Comparison of ENCODE assay signal across 10 mouse cellular contexts in the genomic region with DNA sequence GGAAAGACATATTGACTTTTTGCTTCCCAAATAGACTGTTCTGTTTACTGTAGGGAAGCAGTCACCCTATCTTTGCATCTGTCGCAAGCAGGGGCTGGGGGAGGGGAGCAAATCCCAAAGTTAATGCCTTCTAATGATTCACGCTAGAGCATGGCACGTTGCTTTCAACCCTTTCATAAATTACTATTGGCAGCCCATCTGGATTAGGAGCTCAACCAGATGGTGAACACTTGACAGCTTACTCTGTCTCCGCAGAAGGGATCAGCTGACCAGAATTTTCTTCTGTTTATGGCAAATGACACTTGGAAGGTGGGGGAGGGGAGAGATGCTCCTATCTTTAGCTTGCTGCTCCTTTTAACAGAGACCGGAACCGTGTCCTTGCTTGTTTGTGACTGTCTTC.
DNase-seq lines count a peak whose midpoint lies in the region; ATAC-seq lines count a peak whose summit lies in the region.
"Had no signal": no experiment of that assay in that cellular context is flagged by ENCODE, and none has a peak within 500 bp of the region (broad histone marks: within the 10 kb centered on the region; RNA-seq: fewer than 3 reads in every experiment).

No protein-coding gene starts in this region.

- 27% methylated on average over 6 of the region's 6 CpGs for WGBS in hindbrain, embryonic 15.5 days
- WGBS in midbrain, embryonic 13.5 days: 14% methylated on average over 6 of the region's 6 CpGs

- ATAC-seq in hindbrain, embryonic 15.5 days (ENCODE audit: low FRiP score, low read depth): peak; percentile 78
- peak; percentile 70 for ATAC-seq in midbrain, embryonic 13.5 days
- ATAC-seq in activated CD4-positive, CD25-positive, alpha-beta regulatory T cell, adult 4 months: no peak

- no peak overlapping the region for H3K27ac ChIP-seq in hindbrain, embryonic 15.5 days (replicated peaks)
- H3K27ac ChIP-seq in midbrain, embryonic 13.5 days: 0 out of 2 replicates have a peak overlapping the region, but pooled peaks have one; percentile 6
- H3K27ac ChIP-seq: heart, embryonic 13.5 days had no signal

- no peaks in the 10 kb centered on the region for H3K9me3 ChIP-seq in hindbrain, embryonic 15.5 days
- H3K9me3 ChIP-seq in midbrain, embryonic 13.5 days: no peaks in the 10 kb centered on the region
- H3K9me3 ChIP-seq: heart, embryonic 13.5 days had no signal

- peak; percentile 32 to 46 for DNase-seq in left cerebral cortex, postnatal 14 days (ENCODE audit: low spot score in 2 of 2)
- DNase-seq in left cerebral cortex, adult 18-20 months (ENCODE audit: low spot score in 2 of 2): no peak
- peak; percentile 59 for DNase-seq in embryo, embryonic 11 days
- no peak for DNase-seq in frontal cortex, postnatal 25 days (ENCODE audit: low spot score in 2 of 2)
- DNase-seq in heart, postnatal 10 days: no peak
- DNase-seq: kidney, postnatal 14 days had no signal

- no peak overlapping the region for H3K4me3 ChIP-seq in hindbrain, embryonic 15.5 days
- H3K4me3 ChIP-seq in midbrain, embryonic 13.5 days (replicated peaks): no peak overlapping the region
- H3K4me3 ChIP-seq: heart, embryonic 13.5 days had no signal

- no peak overlapping the region for H3K4me2 ChIP-seq in hindbrain, embryonic 15.5 days
- no peak overlapping the region for H3K4me2 ChIP-seq in midbrain, embryonic 13.5 days (replicated peaks)
- H3K4me2 ChIP-seq: heart, embryonic 13.5 days had no signal

- no peaks in the 10 kb centered on the region for H3K27me3 ChIP-seq in hindbrain, embryonic 15.5 days
- no peaks in the 10 kb centered on the region for H3K27me3 ChIP-seq in midbrain, embryonic 13.5 days
- H3K27me3 ChIP-seq: heart, embryonic 13.5 days had no signal

- intact Hi-C loops in left cerebral cortex, postnatal 14 days (cut with DNase I): loop anchor here (10.0 kb wide), 2 partner anchors 110 to 140 kb away; partner anchors contain the start of gene Ccdc141
- intact Hi-C loops in heart, postnatal 10 days (cut with DNase I): no loop called here

- no peak overlapping the region for H3K9ac ChIP-seq in hindbrain, embryonic 15.5 days
- no peak overlapping the region for H3K9ac ChIP-seq in midbrain, embryonic 13.5 days (replicated peaks)
- H3K9ac ChIP-seq: heart, embryonic 13.5 days had no signal

- peaks cover 14% of the 10 kb centered on the region for H3K4me1 ChIP-seq in hindbrain, embryonic 15.5 days (replicated peaks)
- H3K4me1 ChIP-seq in midbrain, embryonic 13.5 days (replicated peaks): peaks cover 27% of the 10 kb centered on the region

- no peaks in the 10 kb centered on the region for H3K36me3 ChIP-seq in hindbrain, embryonic 15.5 days
- H3K36me3 ChIP-seq in midbrain, embryonic 13.5 days: no peaks in the 10 kb centered on the region

Comparison
In these comparisons a context has a peak if more than half of its experiments do, and no peak if none do; other contexts are left out.
1. DNase-seq: peak in left cerebral cortex, postnatal 14 days (2 of 2) and embryo, embryonic 11 days (single experiment); none in left cerebral cortex, adult 18-20 months (0 of 2), frontal cortex, postnatal 25 days (0 of 2) and heart, postnatal 10 days (0 of 2).